Mouse (Mus musculus) right cerebral cortex, postnatal 25 days (tissue): ENCODE measurements around the gene Emilin1.
A peak's percentile ranks its signal among the peaks of the same experiment; 100 is the strongest.

ENCODE experiments used
- DNase-seq: peaks from one replicate; pipeline ENCODE4 v3.0.0; 2022

The Emilin1 gene

DNA sequence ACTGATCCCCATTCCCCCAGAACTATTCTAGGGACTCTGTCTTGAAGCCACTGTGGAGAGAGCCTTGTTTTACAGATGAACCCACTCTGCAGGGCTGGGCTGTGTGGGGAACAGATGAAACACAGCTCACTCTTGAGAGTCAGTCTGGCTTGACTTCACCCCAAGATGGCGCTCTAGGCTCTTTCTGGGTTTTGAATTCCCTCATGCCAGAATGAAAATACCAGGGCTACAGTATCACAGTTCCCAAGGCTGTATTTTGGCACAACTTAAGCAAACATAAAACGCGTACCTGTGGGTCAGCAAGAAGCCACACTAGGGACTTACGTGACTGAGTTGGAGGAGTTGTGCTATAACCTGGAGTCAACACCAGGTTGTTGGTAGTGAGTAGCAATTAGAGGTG lies 16.9 kb downstream of the Emilin1 start:
- DNase-seq, result peak; percentile 64

DNA sequence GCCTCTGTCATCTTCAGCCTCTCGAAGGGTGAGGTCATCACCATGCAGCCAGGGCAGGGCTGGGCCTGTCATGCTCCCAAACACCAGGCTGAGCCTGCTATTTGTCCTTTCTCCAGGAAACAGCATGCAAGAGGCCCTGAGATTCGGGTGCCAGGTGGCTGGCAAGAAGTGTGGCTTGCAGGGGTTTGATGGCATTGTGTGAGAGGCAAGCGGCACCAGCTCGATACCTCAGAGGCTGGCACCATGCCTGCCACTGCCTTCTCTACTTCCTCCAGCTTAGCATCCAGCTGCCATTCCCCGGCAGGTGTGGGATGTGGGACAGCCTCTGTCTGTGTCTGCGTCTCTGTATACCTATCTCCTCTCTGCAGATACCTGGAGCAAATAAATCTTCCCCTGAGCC lies 17.6 kb downstream of the Emilin1 start:
- DNase-seq, result no peak

DNA sequence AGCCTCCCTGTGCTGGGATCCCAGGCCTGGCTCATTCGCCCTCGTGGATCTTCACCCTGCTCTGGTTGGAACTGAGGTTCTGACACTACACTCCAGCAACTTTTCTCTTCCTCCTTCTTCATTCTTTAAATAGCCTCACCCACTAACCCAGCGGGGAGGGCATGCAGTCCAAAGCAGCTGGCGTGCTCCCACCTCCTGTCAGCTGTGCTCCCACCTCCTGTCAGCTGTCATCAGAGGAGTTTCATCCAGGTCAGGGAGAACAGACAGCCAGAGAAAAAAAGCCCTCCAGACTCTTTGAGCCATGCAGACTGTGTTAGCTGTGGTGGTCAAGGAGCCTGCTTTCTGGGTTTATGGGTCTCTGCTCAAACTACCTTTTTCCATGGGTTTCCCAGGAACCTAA lies 18.2 kb downstream of the Emilin1 start:
- DNase-seq, result no peak

DNA sequence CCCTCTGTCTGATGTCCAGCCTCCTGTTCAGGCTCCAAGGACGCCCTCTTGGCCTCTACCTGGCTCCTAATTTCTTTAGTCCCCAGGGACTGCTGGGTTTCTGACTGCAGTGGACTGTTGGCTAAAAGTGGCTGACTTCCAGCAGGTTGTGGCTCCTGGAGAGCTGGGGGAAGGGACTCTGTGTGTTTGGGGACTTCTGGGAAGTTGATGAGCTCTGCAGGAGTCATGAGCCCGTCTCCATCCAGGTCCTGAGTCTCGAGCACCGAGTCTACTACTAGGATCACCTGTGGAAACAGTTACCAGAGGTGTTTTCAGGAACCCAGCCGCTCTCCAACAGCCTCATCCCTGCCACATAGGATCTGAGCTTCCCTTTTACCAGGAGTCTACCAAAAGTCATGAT lies 20.5 kb downstream of the Emilin1 start:
- no peak for DNase-seq

DNA sequence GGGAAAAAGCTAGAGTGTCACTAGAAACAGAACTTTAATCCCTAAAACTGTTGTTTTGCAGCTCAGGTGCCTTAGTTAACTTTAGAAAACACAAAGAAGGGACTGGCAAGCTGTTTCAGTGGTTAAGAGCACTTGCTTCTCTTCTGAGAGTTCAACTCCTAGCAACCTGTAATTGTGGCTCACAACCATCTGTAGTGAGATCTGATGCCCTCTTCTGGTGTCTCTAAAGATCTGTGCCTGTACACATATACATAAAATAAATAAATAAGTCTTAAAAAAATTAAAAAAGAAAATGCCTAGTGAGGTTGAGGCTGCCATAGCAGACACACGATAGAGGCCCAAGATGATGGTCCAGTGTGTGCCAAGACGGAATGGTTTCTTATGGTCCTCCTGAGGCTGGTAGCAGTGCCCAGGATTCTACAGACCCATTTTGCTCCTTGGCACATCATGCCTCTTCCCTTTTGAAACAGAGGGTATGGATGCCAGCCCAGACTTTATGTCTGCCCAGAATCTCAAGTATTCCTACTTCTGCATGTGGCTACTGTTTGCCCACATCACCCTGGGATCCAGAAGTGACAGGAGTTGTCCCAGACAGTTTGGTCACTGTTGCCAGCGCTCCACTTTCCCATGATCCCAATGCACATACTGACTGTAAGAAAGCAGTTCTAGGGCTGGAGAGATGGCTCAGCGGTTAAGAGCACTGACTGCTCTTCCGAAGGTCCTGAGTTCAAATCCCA lies 21.7 kb downstream of the Emilin1 start:
- DNase-seq, result no peak

DNA sequence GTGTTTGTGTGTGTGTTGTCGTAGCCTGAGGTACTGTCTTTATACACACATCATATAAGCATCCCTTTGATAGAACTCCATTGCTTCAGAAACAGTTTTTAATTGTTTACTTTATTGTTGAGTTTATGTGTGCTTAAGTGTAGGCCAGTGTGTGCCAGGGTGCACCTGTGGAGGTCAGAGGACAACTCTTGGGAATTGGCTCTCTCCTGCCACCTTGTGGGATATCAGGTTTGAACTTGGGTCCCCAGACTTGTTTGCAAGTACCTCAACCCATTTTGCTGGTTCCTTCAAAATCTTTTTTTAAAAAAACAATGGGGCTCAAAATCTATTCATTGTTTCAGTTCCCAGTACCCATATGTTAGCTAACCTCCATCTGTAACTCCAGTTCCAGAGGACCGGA lies 29.8 kb downstream of the Emilin1 start:
- no peak for DNase-seq

DNA sequence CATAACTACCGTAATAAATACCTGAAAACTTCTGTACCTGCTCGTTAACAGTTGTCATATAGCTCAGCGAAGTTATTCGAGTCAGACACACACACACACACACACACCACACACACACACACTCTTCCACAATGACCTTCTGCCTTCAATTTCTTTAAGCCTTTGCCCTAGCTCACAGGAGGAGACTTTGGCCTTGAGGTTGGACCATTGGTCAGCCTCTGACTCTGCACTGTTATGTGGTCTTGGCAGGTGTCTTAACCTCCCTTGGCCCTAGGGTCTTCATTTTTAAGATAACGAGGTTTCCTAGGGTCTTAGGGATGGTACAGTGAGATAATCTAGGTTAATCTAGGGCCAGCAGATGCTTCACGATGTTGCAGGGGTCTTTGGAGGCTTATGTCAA lies 31.1 kb downstream of the Emilin1 start:
- no peak for DNase-seq

DNA sequence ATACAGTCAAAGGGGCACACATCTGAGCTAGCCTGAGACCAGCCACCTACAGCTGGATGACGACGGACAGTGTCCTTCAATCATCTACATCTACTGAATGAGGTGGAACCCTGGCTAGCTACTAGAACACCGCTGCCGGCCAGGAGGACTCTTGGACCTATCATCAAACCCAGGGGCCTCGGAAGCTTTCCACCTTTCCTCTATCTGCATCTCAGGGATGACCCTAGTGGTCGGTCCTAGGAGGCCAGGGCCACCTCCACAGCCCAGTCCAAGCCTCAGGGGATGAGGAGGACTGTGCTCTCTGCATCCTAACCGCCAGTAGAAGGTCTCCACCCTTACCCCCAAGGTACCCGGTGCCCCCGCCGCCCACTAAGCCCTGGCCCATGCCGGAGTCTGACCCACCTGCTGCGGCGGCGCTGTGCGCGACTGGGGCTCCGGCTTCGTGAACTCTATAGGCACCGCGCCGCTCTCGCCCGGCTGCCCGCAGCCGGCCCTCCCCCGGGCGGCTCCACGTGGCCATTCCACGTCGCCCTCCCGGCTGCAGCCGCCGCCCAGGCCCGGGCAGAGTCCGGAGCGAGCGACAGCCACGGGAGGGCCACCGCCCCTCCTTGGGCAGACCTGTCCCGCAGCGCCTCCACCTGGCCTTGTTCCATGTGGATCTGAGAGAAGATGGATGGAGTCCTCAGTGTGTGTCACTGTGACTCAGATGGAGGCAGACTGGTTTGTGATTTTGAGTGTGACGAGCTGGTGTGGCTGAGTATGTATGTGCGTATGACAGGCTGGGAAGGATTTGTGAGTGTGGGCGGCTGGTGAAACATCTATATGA lies 32.0 kb downstream of the Emilin1 start, which contains the start of gene Cgref1:
Cgref1 (minus strand) TSS at position 636 of the 826 bp plus-strand sequence.
- peak; percentile 77 for DNase-seq

DNA sequence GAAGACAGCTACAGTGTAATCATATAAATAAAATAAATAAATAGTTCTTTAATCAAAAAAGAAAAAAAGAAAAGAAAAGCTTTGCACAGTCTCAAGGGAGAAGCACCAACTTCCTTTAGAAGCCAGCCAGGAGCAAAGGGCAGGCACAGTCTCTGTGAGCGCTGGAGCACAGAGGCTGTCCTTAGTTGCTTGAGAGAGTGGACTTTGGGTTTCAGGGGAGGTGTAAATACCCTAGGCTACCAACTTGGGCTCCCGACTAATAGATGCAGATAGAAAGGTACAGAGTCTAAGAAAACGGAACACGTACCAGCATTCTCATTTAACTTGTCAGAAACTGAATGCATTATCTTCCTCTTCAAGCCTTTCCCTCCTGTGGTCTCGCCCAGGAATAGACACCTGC lies 35.4 kb downstream of the Emilin1 start:
- DNase-seq, result no peak

DNA sequence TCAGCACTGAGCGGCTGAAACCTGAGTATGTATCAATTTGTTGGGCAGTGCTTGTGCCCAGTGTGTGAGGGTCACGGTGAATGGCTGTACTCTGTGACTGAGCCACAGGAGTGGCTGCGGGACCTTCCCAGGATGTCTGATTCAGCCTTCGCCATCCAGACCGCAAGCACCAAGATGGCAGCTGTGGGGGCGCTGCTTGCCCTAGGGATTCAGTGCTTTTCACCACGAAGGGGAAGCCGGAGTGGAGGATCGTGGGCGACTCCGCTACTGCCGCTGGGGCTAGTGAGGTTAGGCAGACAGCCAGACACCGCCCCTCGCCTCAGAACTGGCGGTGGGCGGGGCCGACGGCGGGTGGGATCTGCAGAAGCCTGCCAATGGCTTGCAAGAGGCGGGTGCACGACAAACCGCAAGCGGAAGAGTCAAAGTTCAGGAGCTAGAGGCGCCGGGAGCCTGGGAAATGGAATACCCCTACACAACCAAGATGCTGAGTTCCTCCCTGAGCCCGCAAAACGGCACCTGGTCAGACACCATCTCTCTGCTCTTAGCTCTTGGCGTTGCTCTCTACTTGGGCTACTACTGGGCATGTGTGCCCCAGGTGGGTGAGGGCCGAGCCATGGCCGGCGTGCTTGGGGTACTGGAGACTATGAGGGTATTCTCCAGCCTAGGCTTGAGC lies 36.6 kb downstream of the Emilin1 start:
- DNase-seq, result peak; percentile 93

DNA sequence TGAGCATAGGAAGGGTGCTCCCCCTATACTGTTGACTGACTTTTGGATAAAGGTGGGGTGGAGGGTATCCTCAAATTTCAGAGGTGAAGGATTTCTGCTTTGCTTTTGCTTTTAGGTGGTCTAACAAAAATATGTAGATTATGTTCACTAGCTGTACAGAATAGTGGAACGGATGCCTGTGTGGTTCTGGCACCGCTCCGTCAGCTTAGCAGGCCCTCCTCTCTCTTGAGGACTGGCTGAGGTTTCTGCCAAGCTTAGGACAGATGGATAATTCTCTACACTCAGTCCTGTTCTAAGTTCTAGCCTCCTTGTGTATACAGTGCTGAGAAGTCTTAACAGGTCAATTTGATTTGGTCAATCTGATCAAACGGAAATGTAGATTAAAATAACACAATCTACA lies 37.2 kb downstream of the Emilin1 start:
- no peak for DNase-seq

DNA sequence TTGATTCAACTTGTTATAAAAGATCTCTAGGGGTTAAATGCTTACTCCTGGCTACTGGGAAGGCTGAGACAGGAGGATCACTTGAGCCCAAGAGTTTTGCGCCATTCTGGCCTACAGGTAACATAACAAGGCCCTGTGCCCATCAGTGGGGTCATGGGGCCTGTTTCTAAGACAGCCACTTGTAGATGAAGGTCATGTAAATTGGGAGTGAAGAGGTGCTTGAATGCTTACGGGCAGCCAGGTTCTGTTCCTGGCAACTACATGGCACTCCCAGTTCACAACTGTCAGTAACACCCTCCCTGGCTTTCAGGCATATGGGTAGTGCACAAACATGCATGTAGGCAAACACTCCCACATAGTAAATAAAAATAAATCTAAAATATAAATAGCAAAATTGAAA lies 37.7 kb downstream of the Emilin1 start:
- no peak for DNase-seq

DNA sequence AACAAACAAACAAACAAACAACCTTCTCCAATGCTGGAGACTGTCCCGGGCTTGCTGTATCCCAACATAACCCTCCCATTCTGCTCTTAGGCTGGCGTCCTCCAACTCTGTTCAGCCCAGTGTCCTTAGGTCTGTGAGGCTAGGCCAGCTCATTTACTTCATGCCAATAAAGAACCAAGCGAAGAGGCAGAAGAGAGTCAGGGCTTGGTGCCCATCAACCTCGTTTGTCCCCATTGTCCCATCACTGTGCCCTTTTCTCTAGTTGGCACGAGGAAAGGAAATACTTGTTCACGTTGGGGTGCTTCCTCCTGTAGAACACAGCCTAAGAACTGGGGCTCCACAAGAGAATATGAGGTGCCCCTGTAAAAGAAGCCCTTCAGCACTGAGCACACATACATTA lies 38.5 kb downstream of the Emilin1 start:
- no peak for DNase-seq

DNA sequence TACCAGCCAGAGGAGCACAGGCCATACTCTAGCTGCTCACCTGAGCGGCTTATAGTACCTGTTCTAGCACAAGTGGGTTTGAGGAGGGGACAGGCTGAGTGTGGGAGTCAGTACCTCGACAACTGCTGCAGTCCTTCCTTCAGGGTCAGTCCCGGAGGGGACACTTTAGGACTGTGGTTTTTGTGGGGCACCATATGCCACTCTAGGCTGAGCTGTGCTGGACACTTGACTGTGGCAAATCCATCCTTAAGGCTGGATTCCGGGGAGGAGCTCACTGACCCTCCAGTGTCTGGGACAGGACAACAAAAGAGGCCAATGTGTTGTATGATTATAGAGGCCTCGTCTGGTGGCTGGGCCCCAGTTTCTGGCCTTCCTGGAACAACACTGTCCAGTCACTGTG lies 39.3 kb downstream of the Emilin1 start:
- no peak for DNase-seq

DNA sequence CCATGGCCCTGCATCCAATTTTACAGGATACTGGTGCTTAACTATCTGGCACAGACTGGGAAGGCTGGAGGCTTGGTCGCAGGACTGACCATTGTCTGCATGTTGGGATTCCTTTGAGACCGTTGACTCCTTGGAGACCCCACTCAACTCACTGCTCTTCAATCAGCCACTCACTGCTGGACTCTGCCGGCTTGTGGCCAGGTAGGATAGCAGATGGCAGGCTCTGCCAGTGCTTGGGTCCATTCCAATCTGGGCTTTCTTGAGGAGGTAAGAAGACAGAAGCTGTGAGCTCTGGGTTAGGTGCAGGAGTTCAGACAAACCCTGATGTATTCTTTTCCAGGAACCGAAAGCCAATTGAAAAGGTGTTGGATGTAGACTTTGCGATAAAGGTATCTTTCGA lies 40.9 kb downstream of the Emilin1 start:
- DNase-seq, result no peak

DNA sequence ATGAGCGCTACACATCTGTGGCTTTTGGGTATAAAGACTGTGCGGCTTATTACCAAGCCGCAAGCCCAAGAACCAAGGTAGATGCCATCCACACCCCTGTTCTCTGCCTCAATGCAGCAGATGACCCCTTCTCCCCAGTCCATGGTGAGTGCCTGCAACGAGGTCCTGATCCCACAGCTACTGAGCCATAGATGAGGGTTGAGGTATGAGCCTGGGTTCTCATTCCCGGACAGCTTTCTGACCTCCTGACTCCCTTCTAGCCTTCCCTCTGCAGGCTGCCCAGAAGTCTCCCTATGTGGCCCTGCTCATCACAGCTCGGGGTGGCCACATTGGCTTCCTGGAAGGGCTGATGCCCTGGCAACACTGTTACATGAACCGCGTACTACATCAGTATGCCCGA lies 41.4 kb downstream of the Emilin1 start:
- no peak for DNase-seq

DNA sequence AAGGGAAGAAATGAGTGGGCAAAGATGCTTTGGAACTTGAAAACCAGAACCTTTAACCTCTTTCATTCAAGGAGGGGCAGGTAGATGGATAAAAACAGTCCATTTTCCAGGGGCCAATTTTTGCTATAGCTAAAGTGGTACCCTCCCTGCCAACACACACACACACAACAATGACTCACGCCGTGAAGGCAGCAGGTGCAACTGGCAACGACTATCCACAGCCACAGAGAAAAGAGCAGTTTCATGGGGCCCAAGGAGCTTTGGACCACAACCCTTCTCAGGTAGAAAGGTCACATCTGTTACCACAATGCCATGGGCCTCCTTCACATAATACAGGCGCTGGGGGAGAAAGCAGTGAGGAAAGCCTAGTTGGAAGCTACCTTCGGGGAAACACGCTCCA lies 42.5 kb downstream of the Emilin1 start:
- no peak for DNase-seq

DNA sequence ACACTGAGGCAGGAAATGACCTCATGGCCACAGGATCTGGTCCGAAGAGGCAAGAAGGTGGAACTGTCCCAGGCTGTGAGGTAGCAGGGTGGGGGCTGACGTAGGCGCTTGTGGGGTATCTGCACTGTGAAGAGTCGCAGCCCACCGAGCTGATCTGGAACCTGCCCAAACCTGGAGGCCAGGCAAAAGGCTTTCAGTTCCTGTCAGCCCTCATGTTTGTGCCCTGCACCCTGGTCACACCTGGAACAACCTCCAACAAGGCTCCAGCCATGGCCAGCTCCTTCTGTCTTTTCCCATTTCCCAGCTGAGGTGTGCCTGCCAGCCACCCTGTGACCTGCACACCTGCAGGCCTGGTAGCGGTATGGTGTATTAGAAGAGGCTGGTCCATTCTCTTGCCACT lies 44.7 kb downstream of the Emilin1 start:
- DNase-seq, result no peak

DNA sequence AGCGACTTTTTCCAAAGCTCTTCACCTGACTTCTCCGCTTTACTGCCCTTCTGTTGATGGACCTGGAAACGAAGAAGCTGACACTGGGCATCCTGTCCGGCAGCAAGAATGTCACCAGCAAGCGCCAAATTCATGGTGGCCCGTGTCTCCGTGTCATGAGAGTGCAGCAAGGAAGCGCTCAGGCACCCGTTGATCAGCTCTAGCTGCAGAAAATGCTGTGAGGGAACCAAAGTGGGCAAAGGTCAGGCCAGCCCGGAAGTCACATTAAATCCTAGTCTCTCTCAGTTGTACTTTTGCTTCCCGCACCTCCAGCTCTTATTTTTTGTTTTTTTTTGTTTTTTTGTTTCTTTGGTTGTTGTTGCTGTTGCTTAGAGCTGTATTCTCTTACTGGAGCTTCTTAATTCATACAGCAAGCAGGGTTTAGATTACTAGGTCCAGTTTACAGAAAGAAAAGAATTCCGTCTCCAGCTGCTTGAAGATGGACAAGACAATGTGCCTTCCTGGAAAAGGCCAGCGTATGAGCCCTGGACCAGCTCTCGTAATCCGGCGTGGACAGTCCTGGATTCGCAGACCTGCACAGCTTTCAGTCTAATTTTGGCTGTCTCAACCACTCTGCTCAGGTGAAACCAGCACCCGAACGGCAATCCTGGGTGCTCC lies 46.1 kb downstream of the Emilin1 start:
- DNase-seq, result no peak

DNA sequence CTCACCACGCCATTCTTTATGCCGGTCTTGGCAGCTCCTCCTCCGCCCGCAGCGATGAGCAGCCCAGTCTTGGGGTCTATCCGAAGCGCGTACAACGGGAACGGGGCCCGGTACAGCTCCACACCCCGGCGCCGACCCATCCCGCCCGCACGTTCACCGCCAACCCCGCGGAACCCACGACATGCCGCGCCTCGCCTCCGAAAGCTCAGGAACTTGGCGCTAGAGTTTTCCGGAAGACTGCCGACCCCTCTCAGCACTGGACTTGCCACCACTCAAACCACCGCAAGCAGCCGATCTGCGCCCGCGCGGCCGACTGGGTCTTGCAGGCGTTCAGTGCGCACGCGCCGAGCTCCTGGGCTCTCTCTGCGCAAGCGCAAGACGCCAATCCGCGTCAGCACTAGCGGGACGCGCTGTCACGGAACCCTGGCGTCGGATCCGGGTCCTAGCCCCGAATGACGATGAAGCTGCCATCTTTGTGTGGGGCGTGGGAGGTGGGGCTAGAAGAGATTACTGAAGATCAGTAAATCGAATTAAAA lies 46.8 kb downstream of the Emilin1 start, which contains the start of gene Preb:
Preb (minus strand) TSS at position 396 of the 536 bp plus-strand sequence.
- peak; percentile 99 for DNase-seq

DNA sequence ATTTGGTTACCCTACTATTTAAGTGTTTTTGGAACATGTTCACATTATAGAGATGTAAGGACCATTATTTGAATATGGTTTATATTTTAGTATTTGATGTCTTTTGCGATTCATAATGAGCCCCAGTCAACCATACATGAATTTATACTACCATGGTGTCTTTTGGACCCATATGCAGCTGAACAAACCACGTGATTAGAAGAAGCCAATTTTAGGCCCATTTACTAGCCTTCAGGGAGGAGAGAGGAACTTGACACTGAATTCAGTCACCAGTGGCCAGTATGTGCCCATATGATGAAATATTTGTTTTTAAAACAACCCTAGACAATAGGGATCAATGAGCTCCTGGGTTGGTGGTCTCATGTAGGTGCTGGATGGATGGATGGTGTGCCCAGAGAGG lies 47.6 kb downstream of the Emilin1 start:
- DNase-seq, result no peak

DNA sequence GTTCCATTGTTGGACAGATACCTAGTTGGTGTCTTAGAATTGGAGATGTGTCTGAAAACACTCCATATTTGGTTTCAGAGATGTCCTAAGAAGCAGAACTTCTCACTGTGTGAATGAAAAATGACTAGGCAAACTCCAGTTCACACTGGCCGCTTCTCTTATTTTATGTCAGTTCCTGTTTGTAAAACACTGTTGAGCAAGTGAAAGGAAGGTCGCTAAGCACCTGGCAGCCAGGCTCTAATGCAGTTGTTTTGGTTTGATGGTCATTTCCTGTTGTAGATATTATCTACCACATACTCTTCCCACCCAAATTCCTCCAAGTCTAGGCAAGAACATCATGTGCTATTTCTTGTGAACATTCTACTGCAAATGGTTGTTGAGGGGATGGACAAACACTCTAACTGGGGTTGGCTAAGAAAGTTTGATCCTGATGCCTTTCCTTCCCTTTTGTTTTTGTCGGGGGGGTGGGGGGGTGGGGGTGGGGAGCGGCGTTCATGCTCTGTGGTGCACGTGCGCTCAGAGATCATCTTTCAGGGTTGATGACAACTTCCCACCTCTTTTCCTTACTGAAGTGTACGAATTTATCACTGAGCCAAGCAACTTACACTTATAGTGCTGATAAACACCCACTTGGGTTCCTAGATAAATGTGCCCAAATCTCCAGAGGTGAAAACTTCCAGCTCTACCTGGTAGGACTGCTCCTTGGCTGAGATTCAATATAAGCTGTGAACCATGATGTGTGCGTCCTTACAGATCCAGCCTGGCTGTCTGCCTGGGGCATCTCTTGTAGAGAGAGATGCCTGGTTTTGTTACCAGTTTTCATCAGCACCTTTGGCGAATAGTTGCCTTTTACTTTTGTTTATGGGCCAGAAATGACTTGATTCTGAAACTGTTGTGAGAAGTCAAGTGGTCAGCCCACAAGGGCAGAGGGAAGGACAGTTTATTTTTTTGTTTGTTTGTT lies 48.6 kb downstream of the Emilin1 start:
- DNase-seq, result no peak
